Mouse (Mus musculus) T-helper 2 cell (primary cell): ENCODE data around the gene Sparc.

Source experiments
- in situ Hi-C: fragments of 300-600 bp; cut with MboI, MseI; formaldehyde crosslinking; loops from one replicate; pipeline ENCODE4 v1.15.1; 2025; ENCODE audit warnings: high pct_unique_total_duplicates

Gene Sparc

DNA sequence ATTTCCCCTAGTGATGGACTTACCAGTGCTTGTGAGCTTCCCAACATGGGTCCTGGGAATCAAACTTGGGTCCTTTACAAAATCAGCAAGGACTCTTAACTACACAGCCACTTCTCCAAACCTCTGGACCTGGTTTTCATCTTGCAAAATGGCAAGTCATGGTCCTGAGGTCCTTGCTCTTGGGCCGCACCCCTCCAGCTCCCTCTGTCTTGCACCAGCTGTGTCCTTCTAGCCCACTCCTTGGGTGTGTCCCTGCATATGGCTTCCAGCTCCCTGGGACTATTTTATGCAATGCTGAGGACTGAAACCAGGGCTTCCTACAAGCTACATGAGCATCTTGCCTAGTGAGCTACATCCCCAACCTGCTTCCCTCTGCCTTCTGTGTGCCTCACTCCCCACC, at the start of gene Sparc:
Gene Sparc, minus strand, starts transcription at position 206 of the 400 bp plus-strand sequence.
- in situ Hi-C loops: loop anchor here (10.0 kb wide), 1 partner anchor 1812 kb away; no protein-coding TSS in a partner anchor

DNA sequence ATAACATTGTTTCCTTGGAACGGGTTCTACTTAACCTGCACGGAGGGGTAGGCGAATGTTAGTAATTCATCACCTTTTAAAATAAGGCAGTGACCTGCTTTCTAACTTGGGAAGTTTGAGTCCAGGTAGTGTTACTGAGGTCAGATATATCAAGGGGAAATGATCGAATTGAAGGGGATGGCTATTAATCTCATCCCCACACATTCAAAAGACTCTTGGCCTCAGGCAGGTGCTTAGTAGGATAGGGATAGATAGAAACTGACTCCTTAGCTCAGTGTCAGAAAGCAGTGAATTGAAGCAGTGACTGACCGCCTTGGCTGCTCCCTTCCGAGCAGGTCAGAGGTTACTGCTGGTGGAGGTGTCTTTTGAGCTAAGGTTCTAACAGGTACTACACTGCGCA, 48.5 kb upstream of the Sparc start:
- in situ Hi-C loops: no loop called here

DNA sequence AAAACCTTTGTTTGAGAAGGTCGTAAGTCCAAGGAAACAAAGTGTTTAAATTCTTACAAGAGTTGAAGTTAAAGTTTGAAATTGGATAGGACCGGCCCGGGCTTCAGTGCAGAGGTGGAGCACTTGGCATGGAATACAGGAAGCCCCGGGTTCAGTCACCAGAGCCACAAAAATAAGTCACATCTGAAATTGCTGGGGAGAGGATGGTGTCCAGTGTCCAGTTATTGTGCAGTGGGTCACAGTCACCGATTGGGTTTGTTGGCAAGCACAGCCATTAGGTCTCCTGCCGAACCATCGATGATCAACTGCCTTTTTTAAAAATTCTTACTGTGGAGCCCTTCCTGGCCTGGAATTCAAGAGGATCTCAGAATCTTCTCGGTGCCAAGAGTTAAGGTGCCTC, 47.8 kb upstream of the Sparc start:
- in situ Hi-C loops: no loop called here

DNA sequence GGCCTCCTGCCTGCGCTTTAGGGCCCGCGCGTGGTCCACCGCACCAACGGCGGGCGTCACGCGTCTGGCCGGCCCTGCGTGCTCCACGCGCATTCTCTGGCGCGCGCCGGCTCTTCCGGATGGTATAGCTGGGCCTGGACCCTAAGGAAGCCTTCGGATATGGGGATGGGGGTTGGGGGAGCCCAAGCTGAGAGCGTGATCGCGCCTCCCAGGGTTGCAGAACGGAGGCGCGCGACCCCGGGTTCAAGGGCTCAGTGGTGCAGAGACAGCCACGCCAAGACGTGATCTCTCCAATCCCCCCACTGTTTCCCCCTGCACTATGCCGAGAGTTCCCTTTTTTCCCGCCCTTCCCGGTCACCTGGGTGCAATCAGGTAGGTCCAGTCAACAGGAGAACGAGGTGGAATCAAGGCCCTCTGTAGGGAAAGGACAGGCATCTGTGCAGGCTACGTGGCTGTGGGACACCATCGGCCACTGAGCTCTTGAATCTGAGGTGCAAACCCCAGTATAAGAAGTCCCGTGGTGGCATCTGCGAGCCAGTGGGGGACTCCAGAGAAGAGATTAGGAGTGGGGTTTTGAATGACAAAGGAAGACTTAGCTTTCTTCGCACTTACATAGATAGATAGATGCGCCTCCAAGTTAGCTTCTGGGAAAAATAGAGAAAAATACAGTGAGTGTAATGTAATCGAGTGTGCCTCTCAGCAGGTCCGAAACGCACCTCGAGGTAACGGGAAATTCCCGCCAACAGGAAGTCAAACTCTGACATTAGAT, 47.1 kb upstream of the Sparc start:
- in situ Hi-C loops: no loop called here

DNA sequence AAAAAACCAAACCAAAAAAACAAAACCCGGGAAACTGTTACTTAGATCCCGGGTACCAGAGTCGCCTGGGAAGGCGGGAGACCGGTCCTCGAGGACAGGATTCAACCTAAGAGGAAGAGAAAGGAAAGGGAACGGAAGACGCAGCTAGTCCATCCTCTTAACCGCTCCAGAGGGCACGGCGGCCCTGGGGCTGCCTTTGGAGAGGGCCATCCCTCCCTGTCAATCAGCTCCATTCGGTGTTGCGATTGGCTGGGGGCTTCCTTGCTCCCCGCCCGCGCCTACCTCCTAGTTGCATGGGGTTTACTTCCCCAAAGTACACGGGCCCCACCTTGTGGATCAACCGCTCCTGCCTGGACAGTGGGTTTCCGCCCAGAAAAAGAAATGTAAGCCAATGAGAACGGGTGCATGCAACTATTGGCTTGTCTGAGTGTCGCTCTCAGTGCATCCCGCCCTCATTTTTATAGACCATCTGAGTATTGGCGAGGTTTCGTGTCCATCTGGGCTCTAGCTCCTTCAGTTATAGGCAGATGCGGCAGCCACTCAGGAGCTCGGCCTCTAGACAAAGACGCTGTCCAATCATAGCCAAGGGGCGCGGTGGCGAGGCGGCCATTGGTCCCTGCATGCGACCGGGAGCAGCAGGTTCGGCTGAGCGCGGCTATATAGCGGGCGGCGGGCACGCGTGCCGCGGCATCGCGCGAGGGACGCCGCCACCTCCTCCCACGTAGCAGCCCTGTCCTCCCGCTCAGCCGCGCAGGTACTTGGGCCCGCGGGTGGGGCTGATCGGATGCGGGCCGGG, 46.3 kb upstream of the Sparc start, which contains the start of gene G3bp1:
Gene G3bp1, plus strand, starts transcription at position 638 of the 796 bp plus-strand sequence.
- in situ Hi-C loops: no loop called here

DNA sequence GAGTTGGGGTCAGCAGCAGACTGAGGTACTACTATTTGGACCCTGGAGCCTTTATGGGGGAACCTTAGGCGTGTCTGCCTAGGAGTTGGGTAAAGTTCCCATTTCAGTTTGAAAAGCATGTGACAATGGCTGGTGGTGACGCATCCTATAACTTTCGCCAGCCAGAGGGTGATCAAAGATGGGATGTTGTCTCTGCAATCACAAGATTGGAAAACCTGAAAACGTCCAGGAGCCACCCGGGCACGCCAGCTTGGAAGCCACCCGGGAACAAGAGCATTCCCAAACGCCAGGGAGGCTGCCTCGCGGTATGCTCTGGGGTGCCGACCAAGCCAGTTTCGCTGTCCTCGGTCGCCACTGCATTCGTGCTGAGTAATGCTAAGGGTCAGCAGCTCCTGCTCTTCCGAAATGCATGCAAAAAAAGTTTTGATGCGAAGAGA, 45.6 kb upstream of the Sparc start:
- in situ Hi-C loops: no loop called here

DNA sequence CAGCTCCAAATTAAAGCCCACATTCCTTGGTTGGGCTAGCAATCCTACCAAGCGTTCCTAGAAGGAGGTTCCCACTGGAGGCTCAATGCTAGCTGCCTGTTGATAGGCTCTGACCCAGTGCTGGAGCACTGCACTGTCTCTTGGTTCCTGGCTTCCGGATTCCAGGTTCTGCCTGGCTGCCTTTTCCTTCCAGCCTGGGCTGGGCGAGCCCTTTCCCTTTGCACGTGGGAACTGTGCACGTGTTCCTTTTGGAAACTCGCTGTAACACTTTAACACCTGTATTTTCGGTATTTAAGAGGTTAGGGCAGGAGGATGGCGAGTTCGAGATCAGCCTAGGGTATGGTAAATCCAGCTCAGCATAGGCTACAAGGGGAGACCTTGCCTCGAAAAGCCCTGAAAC, 45.0 kb upstream of the Sparc start:
- in situ Hi-C loops: no loop called here

DNA sequence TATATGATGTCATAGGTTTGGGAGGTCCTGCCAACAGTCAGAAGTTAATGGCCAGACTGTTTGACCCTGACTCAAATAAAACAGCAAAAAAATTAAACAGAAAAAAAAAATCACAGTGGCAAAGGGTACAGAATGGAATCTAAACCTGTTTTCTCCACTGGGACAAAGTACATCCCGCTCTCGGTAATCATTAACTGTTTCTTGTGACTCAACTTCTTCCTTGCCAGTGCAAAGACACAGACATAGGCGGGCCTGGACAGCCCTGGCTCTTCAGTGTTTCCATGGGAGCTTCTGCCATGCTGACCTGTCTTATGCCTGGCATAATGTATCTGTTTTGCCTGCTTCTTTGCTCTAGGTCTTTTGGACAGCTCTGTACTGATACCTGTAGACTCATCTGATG, 42.2 kb upstream of the Sparc start:
- in situ Hi-C loops: no loop called here

DNA sequence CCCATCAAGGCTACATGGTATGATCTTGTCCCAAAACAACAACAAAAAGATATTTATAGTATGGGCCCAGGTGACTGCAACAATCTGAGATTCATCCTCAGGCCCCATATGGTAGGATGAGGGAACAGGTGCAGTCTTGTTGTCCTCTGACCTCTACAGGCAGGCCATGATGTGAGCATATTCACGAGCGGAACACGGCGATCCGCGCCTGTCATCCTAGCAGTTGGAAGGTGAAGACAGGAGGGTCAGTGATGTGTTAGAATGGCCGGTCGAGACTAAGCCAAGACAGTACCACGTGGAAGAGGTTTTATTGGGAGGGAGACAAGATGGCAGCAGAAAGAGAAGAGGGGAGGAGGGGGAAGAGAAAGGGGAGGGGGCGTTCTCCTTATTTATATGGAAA, 41.7 kb upstream of the Sparc start:
- in situ Hi-C loops: no loop called here

DNA sequence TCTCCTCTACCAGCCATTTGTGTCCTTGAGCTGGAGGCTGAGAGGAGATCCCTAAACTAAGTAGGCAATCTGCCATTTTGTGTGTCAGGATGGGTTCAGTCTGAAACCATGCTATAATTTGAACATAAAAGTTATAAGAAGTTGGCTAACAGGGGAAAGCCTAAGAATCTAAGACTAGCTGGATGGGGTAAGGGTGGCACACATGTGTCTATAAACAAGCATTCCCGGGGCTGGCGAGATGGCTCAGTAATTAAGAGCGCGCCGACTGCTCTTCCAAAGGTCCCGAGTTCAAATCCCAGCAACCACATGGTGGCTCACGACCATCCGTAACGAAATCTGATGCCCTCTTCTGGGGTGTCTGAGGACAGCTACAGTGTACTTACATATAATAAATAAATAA, 39.2 kb upstream of the Sparc start:
- in situ Hi-C loops: no loop called here

DNA sequence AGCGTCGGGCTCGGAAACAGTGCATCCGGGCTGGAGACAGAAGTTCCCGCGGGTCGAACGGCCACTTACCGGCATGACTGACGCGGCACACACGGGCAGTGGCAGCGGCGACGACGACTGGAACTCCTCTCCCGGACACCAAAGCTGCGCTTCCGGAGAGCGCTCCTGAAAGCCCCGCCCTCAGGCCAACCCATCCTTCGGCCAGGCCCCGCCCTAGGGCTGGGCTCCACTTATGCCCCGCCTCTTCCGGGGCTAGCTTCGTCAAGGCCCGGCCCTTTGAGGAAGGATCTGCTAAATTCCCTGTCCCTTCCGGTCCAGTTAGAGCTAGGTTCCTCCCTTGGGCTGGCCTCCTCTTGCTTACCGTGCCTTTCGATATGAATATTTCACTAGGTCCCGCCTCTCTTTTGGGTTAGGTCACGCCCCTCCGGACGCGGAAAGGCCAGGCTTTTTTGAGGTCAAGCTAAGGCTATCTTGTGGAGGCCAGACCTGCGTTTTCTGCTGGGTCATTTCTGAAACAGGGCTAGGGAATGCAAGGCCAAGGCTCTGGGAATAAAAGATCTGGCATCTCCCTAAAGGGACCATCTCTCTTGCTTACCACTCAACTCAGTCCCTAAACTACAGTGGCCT, 38.1 kb upstream of the Sparc start, which contains the start of gene Atox1:
Gene Atox1, minus strand, starts transcription at position 221 of the 627 bp plus-strand sequence.
- in situ Hi-C loops: no loop called here

DNA sequence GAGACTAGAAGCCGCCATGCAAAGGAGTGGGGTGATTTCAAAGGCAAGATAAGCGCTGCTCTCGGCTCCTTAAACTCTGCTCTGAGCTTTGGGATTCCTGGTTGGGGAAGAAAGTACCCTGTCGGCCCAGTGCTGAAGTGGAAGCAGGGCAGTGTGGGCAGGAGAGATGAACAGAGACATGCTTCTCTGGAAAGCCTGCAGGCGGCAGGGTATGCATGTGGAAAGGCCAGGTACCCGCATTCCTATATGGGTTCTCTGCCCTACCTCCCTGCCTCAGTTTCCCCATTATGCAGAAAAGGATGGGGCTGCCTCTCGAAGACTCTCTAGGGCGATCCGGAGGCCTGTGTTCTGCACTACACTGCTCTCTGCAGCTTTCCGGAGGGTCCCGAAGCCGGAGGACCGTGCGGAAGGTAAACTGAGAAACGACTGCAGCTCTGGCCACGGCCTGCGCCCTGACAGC, 37.6 kb upstream of the Sparc start:
- in situ Hi-C loops: no loop called here

DNA sequence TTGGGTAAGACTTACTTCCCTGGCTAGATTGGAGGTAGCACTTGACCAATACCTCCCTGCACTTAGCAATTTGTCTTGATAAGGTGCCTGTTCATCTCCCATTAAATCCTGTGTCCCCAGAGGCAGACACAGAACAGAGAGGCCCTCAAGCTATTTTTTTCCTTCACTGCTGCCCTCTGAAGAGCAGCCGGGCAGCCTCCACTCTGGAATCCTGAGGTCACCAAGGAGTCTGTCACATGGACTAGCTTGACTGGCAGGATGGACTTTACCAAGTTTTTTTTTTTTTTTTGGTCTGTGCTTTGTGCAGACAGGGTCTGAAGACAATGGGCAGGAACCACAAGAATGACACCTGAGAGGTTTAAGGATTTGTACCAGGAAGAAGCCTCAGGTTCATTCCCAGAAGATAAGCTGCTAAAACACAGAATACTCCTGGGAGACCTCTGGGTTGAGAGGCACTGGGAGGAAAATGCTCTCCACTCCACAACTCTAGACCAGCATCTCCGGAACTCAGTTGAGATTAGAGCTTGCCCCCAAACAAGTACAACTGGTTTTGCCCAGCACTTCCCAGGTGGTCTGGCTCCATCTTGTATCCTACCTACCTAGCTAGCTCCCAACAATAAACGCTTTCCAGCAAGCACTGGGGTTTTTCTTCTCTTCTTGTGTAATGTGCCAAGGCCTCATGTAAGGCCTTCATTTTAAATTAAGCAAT, 37.0 kb upstream of the Sparc start:
- in situ Hi-C loops: no loop called here

DNA sequence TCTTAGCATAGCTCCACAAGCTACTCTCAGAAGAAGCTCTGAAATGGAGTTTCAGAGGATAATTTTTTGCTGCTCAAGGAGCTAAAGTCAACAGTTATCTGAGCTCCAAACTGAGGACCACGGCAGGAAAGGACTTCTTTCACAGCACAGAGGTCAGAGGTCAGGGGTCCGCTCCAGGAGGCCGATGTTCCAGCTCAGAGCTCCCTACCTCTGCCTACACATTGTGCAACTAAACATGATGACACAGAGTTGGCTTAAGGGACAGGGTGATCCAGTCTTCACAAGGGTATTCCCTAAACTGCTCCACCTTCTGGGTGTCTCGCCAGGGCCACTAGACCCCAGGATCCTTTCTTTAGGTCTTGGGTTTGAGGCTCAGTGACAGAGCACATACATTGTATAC, 35.5 kb upstream of the Sparc start:
- in situ Hi-C loops: no loop called here

DNA sequence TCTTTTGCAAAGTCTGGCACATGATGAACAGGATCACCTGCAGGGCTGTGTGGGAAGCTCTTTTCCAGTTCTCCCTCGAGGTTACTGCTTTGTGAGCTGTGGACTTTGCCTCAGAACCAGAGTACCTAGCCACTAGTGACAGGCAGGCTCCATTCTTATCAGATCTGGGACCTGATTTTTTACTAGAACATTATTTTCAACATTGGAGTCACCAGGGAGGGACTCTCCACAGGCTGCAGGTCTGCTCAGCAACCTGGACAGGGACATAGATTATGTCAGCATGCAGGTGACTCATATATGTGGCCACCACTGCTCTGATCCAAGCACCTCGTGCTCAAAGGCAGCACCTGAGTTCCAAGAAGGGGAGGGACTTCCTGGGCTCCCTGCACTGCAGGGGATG, 32.2 kb upstream of the Sparc start:
- in situ Hi-C loops: no loop called here

DNA sequence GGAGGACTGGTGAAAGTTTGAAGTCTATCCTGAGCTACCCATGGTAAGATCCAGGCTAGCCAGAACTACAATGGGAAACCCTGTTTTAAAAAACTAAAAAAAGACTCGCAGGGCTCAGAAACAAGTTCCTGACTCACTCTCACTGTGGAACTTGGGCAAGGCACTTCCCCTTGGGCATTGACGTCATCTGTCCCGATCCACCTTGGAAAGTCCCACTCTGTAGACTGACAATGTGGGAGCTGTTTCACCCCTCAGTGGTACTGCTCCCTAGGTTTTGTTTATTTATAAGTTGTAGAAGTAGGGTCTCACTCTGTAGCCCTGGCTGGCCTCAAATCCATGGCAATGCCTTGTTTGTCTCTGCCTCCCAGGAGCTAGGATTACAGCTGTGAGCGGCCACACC, 30.7 kb upstream of the Sparc start:
- in situ Hi-C loops: no loop called here

DNA sequence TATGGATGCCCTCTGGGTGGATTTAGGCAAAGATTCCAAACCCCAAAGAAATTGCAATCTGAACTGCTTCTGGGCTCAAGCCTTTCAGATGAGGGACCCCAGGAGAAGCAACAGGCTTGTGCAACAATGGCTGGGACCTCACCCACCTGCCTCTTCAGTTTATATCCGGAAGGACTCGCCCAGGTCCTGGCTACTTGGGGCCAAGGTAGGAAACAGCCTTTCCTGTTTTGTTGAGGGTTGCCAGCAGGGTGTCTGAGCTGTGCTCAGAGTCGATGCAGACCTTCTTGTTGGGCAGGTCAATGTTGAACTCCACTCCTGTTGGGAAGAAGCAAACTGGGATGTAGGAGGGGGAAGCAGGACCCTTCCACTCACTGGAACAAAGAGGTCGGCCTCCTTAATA, 27.3 kb upstream of the Sparc start:
- in situ Hi-C loops: no loop called here

DNA sequence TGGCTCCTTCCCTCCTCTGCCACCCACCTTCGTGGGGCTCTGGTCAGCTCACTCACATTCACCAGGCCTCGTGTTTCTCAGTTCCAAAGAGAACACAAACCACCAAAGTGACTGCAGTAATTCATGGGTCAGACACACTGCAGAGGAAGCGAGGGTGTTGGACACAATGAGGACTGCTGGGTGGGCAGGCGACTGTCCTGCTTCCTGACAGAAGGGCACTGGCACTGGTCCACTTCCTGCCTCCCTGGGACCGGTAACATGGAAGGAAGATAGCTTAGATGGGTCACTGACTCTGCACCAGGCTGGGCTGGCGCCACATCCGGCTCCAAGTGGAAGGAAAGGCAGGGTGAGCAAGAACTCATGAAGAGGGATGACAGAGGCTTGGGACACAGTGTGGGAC, 26.5 kb upstream of the Sparc start:
- in situ Hi-C loops: no loop called here

DNA sequence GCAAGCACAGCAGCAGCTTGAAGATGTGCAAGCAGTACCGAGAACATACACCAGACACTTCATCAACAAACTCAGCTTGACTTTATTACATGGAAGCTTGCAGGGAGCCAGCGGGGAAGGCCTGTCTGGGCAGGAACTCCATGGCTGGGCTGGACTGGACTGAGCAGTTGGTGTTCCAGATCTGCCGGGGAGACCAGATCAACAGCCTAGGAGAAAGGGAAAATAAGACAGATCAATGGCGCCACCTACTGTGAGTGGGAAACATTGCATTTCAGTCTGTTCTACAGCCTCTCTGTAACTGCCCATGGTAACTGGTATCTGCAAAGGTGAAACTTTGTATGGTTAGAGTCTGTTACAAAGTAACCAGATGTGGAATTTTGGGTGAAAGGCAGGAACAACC, 23.6 kb upstream of the Sparc start:
- in situ Hi-C loops: no loop called here

DNA sequence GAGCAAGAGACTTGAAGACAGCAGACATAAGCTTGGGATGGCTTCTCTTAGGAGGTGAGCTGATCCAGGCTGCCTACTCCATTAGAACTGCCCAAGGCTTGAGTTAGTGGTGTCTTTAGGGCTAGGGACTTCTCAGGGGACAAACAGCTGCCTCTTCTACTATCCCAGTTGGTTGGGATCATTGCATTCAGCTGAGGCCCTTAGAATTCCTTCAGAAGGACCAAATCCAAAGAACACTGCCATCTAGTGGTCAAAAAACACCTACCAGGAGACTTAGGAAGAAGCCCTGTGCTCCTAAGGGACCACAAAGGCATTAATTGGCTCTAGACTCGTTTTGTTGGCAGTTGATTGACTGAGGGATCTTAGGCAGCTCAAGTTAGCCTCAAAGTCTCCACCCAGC, 21.8 kb upstream of the Sparc start:
- in situ Hi-C loops: loop anchor here (5.0 kb wide), 1 partner anchor 47 kb away; no protein-coding TSS in a partner anchor

DNA sequence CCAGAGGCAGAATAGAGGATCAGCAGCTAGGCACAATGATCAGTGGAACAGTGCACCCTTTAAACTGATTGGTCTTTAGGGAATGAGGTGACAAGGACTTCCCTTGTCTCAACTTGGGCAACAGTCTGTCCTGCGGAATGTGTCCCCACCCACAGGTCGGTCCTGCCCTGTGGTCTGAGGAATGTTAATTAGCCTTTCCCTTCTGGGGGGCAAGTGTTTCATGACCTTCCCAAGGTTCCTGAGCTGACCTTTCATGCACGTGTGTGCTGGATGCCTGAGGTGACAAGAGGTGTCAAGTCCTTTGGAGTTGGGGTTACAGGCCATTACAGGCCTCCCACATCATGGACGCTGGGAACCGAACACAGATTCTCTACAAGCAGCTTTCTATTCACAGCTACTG, 16.7 kb upstream of the Sparc start:
- in situ Hi-C loops: loop anchor here (5.0 kb wide), 1 partner anchor 42 kb away; no protein-coding TSS in a partner anchor

DNA sequence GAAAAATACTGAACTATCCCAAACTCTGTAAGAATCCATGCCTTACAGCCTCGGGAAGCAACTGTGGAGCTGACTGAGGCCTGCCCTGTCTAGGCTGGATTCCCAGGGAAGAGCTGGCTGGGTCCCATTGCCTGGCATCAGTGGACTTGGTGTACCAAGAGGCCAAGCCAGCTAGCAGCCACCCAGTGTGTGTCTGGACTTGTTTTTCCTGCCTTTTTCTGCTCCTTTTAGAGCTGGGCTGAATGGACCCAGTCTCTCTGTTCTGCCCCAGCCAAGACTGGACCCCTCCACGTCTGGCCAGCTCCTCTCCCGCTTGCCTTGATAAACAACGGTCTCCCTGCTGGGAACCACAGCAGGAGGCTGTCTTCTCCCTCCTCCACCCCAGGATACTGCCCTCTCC, 15.0 kb upstream of the Sparc start:
- in situ Hi-C loops: no loop called here
